Mouse (Mus musculus) G1E-ER4 (cell line): ENCODE data around the gene Zdhhc17. TPM values are rescaled to one million over a fixed set of nuclear protein-coding genes. Genes with fewer than 3 reads are reported as not detected.

ENCODE experiments used
- GATA1 ChIP-seq: IDR thresholded peaks from one replicate; pipeline ENCODE4 v1.8.0; 2012; ENCODE audit warnings: low read length, inconsistent platforms
- polyA plus RNA-seq: library from polyadenylated mRNA; stranded (reverse); fragments of >175 nt; gene quantifications from 2 replicates; pipeline ENCODE4 v1.2.3, GENCODE M21; 2012

Gene Zdhhc17
- polyA plus RNA-seq, 1 experiment: 1.4 TPM

- TF ChIP-seq GATA1: no peak
Measured at GRCm38 (mm10) chr10:110919531-110920343, 90.2 kb downstream of the Zdhhc17 start, which contains the start of gene Csrp2. Csrp2 (plus strand) TSS chr10:110919789.

DNA sequence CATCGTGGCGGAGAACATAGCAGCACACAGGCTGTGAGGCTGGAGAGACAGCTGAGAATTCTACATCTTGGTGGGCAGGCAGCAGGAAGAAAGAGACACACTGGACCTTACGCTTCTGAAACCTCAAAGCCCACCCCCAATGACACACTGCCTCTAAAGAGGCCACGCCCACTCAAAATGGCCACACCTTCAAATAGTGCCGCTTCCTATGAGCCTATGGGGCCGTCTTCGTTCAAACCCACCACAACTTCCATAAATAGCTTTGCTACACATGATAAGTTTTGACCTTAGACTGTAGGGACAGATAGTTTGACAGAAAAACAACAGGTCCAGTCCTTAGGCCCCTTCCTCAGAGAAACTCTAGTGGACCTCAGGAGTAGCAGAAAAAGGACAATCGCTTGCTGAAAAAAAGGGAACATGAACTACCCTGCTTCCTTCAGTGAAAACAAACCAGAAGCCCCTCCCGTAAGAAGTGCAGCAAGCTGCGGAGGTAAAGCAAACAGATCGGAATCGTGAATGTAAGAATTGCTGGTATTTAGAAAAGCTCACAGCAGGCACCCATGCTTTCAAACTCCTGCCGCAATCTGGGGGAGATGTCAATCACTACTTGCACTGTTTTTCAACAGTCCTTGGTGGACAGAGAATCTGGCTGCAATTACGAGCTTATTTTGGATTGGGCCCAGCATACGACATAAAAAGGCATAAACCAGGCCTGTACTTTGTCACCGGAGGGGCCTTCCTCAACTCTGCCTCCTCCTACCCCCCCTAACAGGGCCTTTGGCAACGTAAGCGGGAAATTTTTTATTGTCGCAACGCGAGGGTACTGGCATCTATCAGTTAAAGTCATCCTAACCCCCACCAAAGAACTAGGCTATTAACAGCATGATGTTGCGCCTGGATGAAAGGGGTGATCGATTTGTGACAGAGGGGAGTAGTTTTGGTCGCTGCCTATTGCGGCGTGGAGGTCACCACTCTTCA, 91.2 kb downstream of the Zdhhc17 start:
- no peak for TF ChIP-seq GATA1

DNA sequence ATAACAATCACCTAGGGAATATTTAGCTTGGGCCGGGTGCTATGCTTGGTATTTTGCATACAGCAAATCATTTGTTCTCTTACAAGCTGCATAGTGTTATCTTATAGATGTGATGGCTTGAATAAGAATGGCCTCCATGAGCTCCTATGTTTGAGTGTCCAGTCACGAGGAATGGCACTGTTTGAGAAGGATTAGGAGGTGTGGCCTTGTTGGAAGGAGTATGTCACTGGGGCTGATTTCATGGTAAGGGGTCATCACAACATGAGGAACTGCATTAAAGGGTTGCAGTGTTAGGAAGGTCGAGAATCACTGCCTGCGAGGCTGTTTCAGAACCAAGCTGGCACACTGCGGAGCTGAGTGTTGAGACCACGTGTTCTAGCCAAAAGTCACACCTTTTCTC, 92.4 kb downstream of the Zdhhc17 start:
- TF ChIP-seq GATA1: no peak

DNA sequence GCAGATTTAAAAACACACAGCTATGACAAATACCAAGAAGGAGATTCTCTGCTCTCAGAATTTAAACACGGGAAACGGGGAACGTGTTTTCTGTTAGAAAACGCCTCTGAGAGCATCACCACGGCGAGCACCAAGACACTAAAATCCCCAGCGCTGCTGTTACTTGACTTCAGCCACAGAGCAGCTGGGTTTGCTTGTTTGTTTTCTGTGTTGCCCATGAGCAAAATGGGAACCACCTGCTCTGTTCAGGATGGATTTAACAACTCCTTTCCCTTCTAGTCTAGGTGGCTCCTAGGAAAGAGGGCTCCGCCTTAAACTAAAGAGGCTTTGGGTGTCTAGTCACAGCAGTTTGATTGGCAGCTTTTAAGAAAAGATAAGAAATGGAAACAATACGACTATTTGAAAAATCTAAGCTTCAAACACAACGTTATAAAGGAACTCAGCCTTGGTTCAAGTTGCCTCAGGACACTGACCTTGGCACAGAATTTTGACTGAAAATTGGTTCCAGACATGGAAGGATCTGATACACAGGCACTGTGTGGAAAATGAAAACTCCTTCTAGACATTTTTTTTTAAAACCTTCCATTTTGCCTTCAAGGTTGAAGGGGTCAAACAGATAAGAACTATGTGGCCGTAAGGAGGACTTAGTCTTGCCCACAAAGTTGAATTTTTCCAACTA, 93.1 kb downstream of the Zdhhc17 start:
- no peak for TF ChIP-seq GATA1

DNA sequence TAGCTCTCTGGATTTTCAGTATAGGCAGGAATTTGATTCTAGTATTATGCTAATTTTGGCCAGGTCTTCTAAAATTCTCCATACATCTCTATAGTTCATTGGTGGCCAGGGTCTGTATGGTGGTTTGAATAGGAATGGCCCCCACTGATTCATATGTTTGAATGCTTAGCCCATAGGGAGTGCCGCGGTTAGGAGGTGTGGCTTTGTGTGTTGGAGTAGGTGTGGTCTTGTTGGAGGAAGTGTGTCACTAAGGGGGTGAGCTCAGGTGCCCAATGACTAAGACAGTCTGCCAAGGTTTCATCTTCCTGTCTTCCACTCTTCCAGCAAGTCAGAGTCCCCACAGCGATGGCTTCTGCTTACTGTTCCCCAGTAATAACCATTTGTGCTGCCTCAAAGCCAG, 106.1 kb downstream of the Zdhhc17 start:
- no peak for TF ChIP-seq GATA1

DNA sequence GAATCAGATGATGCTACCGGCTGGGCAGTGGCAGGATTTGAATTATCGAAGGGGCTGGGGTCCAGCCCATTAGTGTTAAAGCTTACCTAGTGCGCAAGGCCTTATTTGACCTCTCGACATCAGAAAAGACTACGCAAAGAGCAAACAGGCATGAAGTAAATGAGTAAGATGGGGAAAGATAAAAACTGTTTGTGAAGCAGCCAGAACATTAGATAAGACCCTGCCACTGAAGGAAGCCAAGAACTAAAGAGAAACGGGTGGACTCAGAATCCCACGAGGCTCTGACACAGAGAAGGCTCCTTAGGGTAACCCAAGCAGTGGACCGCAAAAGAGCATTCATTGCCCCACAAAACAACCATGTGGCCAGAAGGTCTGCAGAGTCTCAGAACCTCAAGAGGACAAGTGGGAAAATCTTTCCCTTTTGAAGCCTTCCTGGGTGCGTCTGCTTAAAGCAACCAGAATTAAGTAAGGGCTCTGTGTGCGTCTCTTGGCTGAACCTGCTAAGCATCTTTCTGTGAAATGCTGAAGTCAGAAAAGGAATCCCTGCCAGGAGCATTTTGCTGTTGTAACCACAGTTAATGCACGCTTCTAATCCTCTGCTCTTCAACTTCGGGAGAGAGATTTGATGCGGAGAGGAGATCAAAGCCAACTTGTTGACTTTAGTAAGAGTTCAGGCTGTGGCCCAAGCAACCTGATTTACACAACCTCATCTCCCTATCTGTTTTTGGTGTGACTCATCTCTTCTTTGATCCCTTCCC, 110.0 kb downstream of the Zdhhc17 start:
- TF ChIP-seq GATA1: no peak

Other genes with a start within 250 kb of the Zdhhc17 start
- not detected in 2 replicates for gene Csrp2, start 90.4 kb downstream of the Zdhhc17 start, polyA plus RNA-seq
- 6.5 and 6.6 TPM in 2 replicates for gene Osbpl8, start 154.6 kb upstream of the Zdhhc17 start, polyA plus RNA-seq